Comparison of ENCODE assay signal across 24 mouse cellular contexts in genomic region chr2:5533868-5534267, GRCm38 (mm10).
A peak's percentile ranks its signal among the peaks of the same experiment; 100 is the strongest.
DNase-seq lines count a peak whose midpoint lies in the region; ATAC-seq and TF ChIP-seq lines count a peak whose summit lies in the region.
"Had no signal": no experiment of that assay in that cellular context is flagged by ENCODE, and none has a peak within 500 bp of the region (broad histone marks: within the 10 kb centered on the region; RNA-seq: fewer than 3 reads in every experiment).

No protein-coding gene starts in this region.

- no peaks in the 10 kb centered on the region for H3K36me3 ChIP-seq in kidney, embryonic 14.5 days (ENCODE audit: control insufficient read depth, insufficient read depth, low read length)
- H3K36me3 ChIP-seq: forebrain, embryonic 10.5 days; heart, embryonic 10.5 days; hindbrain, embryonic 10.5 days; kidney, embryonic 15.5 days; limb, embryonic 13.5 days; liver, embryonic 12.5 days; midbrain, embryonic 12.5 days; neural tube, embryonic 12.5 days had no signal

- DNase-seq in layer of hippocampus, adult 11-12 months (ENCODE audit: low spot score), result peak; percentile 58
- DNase-seq in layer of hippocampus, postnatal 25 days (ENCODE audit: extremely low spot score in 1 of 2, low spot score in 1 of 2), result no peak
- peak; percentile 15 for DNase-seq in brain, embryonic 14.5 days (ENCODE audit: low read depth)
- peak; percentile 44 to 70 for DNase-seq in layer of hippocampus, adult 2 months (ENCODE audit: low spot score in 2 of 2)
- DNase-seq in left cerebral cortex, postnatal 14 days (ENCODE audit: low spot score in 2 of 2), result peak; percentile 35 to 42
- no peak for DNase-seq in natural killer cell, adult 2 months (ENCODE audit: low spot score in 2 of 2)
- no peak for DNase-seq in lung, postnatal 14 days
- DNase-seq: adrenal gland, postnatal 10 days; cerebellum, adult 9-11 months; kidney, postnatal 36 days; lung, adult 18-20 months; lung, postnatal 10 days; spleen, adult 18-20 months had no signal

- no peak overlapping the region for H3K4me2 ChIP-seq in kidney, embryonic 14.5 days (replicated peaks; ENCODE audit: low read depth, low read length)
- H3K4me2 ChIP-seq: kidney, embryonic 15.5 days; limb, embryonic 13.5 days; liver, embryonic 12.5 days; midbrain, embryonic 12.5 days; neural tube, embryonic 12.5 days had no signal

- no peak for TF ChIP-seq CTCF in brain, embryonic 14.5 days (IDR thresholded peaks at IDR 0.05; ENCODE audit: borderline replicate concordance, extremely low read depth, insufficient read depth, insufficient read length)
- TF ChIP-seq CTCF in layer of hippocampus, adult 2 months (conservative IDR thresholded peaks at IDR 0.05), result no peak

- H3K4me1 ChIP-seq in kidney, embryonic 14.5 days (ENCODE audit: control insufficient read depth, insufficient read depth, low read length), result no peaks in the 10 kb centered on the region
- H3K4me1 ChIP-seq: forebrain, embryonic 10.5 days; heart, embryonic 10.5 days; hindbrain, embryonic 10.5 days; kidney, embryonic 15.5 days; limb, embryonic 13.5 days; liver, embryonic 12.5 days; midbrain, embryonic 12.5 days; neural tube, embryonic 12.5 days had no signal

- no peak for TF ChIP-seq POLR2A in brain, embryonic 14.5 days (IDR thresholded peaks at IDR 0.05; ENCODE audit: borderline replicate concordance, extremely low read depth, insufficient read depth, insufficient read length, poor library complexity, severe bottlenecking)

- H3K27ac ChIP-seq in layer of hippocampus, adult 2 months, result peak overlapping the region; percentile 52
- H3K27ac ChIP-seq in kidney, embryonic 14.5 days (ENCODE audit: low read depth, low read length), result no peak overlapping the region
- H3K27ac ChIP-seq: forebrain, embryonic 10.5 days; heart, embryonic 10.5 days; hindbrain, embryonic 10.5 days; kidney, embryonic 15.5 days; limb, embryonic 13.5 days; liver, embryonic 12.5 days; midbrain, embryonic 12.5 days; neural tube, embryonic 12.5 days had no signal

- H3K27me3 ChIP-seq in kidney, embryonic 14.5 days (ENCODE audit: control insufficient read depth, insufficient read depth, low read length), result no peaks in the 10 kb centered on the region
- H3K27me3 ChIP-seq: kidney, embryonic 15.5 days; limb, embryonic 13.5 days; liver, embryonic 12.5 days; midbrain, embryonic 12.5 days; neural tube, embryonic 12.5 days had no signal

- no peak for ATAC-seq in kidney, embryonic 14.5 days (ENCODE audit: low FRiP score, low TSS enrichment)
- ATAC-seq: hindbrain, embryonic 16.5 days; intestine, postnatal 0 days; liver, embryonic 12.5 days had no signal

- intact Hi-C loops in left cerebral cortex, postnatal 14 days (cut with DNase I), result no loop called here

- no peak overlapping the region for H3K9ac ChIP-seq in kidney, embryonic 14.5 days (ENCODE audit: low read depth, low read length)
- H3K9ac ChIP-seq: kidney, embryonic 15.5 days; limb, embryonic 13.5 days; liver, embryonic 12.5 days; midbrain, embryonic 12.5 days; neural tube, embryonic 12.5 days had no signal

- H3K9me3 ChIP-seq in kidney, embryonic 14.5 days (ENCODE audit: control insufficient read depth, low read length), result peaks cover 2% of the 10 kb centered on the region; the same call in 1 of the 2 replicates
- H3K9me3 ChIP-seq: forebrain, embryonic 10.5 days; hindbrain, embryonic 10.5 days; limb, embryonic 13.5 days; liver, embryonic 12.5 days; midbrain, embryonic 12.5 days; neural tube, embryonic 12.5 days had no signal

- no peak overlapping the region for H3K4me3 ChIP-seq in layer of hippocampus, adult 2 months
- H3K4me3 ChIP-seq in kidney, embryonic 14.5 days (ENCODE audit: low read length), result no peak overlapping the region
- H3K4me3 ChIP-seq: forebrain, embryonic 10.5 days; heart, embryonic 10.5 days; hindbrain, embryonic 10.5 days; kidney, embryonic 15.5 days; limb, embryonic 13.5 days; liver, embryonic 12.5 days; midbrain, embryonic 12.5 days; neural tube, embryonic 12.5 days had no signal

- 82% methylated on average over 2 of the region's 2 CpGs for WGBS in kidney, embryonic 14.5 days

Comparison
In these comparisons a context has a peak if more than half of its experiments do, and no peak if none do; other contexts are left out.
1. DNase-seq: peak in layer of hippocampus, adult 11-12 months (single experiment), brain, embryonic 14.5 days (single experiment), layer of hippocampus, adult 2 months (2 of 2) and left cerebral cortex, postnatal 14 days (2 of 2); none in layer of hippocampus, postnatal 25 days (0 of 2), natural killer cell, adult 2 months (0 of 2) and lung, postnatal 14 days (single experiment).